Mouse (Mus musculus) kidney, adult 2 months (tissue): ENCODE results near the gene Gm10521.

Experiments
- CTCF ChIP-seq: fragments of 200-500 bp; conservative IDR thresholded peaks from 2 replicates; pipeline ENCODE4 v1.5.1; 2011; ENCODE audit warnings: low read depth, mild to moderate bottlenecking, control low read depth, low read length, moderate library complexity, mixed read lengths; ENCODE audit not compliant: insufficient read depth, insufficient read length
- POLR2A ChIP-seq: fragments of 200-500 bp; IDR thresholded peaks from one replicate; pipeline ENCODE4 v1.6.1; 2011; ENCODE audit warnings: low read depth, low read length, control low read depth

DNA sequence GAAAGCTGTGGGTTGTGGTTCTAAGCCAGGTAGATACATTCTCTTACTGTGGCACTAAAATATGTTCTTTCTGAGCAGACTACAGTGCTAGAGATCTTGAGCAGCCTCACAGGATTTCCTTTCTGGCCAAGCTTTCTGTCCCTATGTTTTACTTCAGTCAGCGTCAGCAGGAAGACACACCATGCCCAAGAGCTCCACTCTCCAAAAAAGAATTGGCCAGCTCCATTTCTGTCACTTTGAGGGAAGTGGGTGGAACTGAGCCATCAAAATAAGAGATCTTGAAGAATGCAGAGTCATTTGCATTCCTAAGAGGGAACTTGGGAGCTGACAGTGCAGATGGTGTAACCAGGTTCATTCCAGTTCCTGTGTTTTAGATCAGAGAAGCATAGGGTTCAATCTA is 8.5 kb upstream of the Gm10521 start:
- TF ChIP-seq CTCF (no peak), POLR2A (no peak)
